Mouse (Mus musculus): ENCODE data around the gene Coq10a. TPM values are rescaled to one million over a fixed set of nuclear protein-coding genes. Genes with fewer than 3 reads are reported as not detected.

The Coq10a gene
- polyA plus RNA-seq (2012; fragmentation: generic; extraction: Trizol): 10 to 100 TPM; 14.3 to 38.1 TPM

DNA sequence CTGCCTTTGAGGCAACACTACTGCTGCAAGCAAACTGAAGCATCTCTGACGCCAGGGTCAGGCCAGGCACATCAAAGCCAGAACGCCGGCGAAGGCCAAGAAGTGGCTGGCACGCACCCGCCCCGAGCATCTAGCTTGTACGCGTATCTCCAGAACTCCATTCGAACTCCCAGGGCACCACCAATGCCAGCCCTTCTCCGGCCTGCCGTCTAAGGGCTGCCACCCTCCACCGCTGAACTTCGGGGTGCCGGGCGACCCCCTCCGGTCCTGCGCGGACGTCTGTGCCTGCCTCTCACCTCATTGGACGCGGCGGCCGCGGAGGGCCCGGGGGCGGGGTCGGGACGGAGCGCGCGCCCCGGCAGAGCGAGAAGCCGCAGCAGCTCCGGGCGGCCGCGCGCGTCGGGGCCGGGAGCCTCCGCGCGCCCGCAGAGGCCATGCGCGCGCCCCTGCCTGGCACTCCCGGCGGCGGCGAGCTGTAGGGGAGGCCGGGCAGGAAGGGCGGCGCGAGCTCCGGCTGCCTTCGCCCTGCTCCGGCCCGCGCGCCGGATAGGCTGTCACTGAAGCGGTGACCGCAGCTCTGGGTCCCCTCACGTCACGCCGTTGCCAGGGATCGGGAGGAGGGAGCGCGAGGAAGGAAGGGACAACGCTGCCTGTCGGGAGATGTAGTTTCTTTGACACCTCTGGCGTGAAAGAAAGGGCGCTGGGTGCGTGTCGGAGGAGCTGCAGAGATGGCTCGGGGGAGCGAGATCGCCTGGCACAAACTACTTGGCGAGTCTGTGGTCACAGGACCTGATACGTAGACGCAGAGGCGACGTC lies at the start of gene Coq10a:
TSS of gene Coq10a (minus strand) at position 596 of the 816 bp plus-strand sequence.

DNA sequence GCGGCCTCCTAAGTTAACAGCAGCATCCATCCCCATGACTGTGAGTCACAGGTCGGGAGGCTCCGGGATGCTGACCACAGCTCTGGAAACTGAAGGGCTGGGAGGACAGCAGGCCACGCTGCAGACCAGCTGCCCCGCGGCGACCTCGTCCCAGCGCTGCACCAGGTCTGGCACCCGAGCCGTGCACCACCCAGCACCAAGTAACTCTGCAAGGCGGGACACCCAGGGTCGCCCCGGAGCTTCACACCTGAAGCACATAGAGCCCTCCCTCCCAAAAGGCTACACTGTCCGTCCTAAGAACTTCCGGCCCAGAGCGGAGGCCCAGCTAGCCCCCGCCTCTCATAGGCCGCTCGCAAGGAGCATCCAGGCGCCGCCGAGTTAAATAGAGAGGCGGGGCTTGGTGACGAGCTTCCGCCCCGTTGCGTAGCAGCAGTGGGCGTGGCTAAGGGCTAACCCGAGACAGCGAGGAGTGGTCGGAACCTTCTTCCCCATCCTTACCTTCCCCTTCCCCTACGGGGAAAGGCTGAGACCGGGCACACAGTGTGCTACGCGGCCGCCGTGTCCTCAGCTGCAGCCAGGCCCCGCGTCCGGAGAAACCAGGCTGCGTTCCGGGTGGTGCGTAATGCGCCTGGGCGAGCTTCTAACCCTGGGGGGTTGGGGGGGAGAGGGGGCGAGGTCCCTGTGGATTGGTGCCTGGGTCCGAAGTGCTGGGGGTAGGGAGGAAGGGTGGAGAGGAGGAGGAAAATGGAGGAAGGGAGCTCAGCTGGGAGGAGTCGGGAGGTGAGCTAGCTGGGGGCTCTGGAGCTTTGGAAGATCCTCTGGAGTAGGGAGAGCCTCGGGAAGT lies 42.6 kb upstream of the Coq10a start, which contains the start of the genes Nabp2 and Rnf41:
TSS of gene Nabp2 (minus strand) at position 282 of the 844 bp plus-strand sequence.
TSS of gene Rnf41 (plus strand) at position 447 of the 844 bp plus-strand sequence.

DNA sequence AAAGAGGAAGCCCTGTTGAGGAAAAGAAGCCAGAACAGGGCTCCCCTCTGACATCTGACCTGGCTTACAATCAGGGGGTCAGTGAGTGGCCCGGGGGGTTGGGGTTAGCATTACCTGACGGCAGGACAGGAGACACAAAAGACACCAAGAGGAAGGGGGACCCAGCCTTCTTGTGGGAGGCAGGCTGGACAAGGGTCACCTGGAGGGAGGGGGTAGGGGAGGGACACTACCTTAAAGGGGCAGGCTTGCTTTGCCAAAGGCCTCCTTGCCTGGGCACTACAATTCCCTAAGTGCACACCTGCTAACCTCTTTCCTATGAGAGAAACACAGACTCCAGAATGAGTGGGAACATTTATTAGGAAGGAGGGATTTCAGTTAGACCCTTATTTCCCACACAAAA lies 32.3 kb upstream of the Coq10a start, which contains the start of gene Slc39a5:
TSS of gene Slc39a5 (minus strand) at position 174 of the 400 bp plus-strand sequence.

DNA sequence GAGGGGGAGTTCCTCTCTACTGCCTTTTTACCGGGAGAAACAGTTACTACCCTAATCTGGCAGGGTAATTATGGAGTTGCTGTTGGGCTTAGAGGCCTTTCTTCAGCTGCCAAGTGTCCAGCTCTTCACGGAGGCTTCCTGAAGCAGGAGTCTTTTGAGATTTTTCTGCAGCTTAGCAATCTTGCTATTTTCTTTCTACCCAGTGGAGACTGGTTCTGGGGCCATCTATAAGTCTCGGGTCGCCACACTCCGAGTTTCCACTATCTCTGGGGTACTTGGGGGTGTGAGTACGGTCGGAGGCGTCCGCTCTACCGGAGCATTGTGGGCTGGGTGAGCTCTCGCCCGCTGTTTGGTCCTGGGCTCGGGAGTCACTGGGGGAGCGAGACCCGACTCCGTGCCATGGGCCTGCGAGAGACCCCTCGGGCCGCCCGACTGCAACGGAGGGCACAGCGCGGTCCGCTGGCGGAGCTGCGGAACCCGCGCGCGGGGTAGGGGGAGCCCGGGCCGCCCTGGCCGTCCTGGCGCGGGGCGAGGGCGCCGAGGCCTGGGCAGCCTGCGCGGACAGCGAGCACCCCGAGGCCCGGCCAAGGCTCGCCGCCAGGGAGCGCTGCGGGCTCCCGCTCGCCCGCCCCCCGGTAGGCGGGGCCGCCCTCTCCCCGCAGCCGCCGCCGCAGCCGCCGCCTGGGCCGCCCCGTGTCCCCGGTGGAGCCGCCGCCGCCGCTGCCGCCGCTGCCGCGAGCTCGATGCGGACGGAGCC lies 7.8 kb upstream of the Coq10a start, which contains the start of gene Ankrd52:
TSS of gene Ankrd52 (plus strand) at position 661 of the 757 bp plus-strand sequence.

GRCm38 (mm10) chr10:128337306-128338181 lies 31.3 kb downstream of the Coq10a start, which contains the start of gene Cs:
Cs (plus strand) TSS chr10:128337734.

DNA sequence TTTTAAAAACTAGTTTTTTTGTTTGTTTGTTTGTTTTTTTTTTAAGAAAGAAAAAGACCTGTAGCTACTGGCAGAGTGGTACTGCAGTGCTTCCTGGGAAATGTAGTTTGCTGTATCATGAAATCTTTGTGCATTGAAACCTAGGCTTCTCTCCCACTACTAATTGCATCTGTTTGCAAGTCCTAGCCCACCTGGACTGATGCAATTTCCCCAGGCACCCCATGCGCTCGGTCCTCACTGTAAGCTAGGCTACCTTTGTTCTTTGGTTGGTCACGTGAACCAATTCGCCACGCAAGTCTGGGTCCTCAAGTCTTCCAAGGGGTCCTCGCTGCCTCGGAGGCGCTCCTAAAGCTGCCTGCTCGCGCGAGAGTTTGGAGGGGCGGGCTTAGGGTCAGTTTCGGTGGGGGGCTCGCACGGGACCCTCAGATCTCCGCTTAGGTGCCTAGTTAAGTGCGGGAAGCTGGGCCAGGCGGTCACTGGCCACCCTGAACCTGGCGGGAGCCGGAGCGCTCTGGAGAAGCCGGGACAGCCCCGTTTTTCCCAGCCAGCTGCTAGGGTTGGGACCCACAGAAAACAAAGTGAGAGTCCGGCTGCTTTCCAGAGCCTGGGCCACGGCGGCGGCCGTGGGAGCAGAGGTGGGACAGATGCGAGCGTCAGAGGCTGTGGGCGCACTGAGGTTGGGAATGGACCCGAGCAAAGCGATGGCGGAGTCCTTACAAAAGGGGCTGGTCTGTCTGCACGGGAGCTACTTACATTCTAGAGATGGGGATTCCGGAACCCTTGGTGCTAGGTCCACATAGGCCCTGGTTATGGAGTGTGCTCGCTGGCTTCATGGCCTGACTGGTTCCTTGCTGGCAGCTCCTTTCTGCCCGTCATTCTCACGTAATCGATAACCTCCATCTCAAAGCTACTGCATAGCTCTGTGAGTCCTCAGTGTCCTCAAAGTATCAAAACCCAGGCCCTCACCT lies 46.4 kb downstream of the Coq10a start, which contains the start of gene Cnpy2:
TSS of gene Cnpy2 (plus strand) at position 319 of the 968 bp plus-strand sequence.

Other genes with a start within 250 kb of the Coq10a start
- gene Rbms2, start 188.7 kb downstream of the Coq10a start, polyA plus RNA-seq (2012; fragmentation: generic; extraction: Trizol): 100 to 1,000 TPM in 1 of 2 experiments, 10 to 100 TPM in 1; 52.3 to 119 TPM
- 1 to 10 TPM; 3.1 to 3.2 TPM for gene Gls2, start 174.5 kb downstream of the Coq10a start, polyA plus RNA-seq (2012; fragmentation: generic; extraction: Trizol)
- 10 to 100 TPM in 1 of 2 experiments, 1 to 10 TPM in 1; 6.2 to 11.1 TPM for gene Spryd4, start 157.2 kb downstream of the Coq10a start, polyA plus RNA-seq (2012; fragmentation: generic; extraction: Trizol)
- gene Mip, start 143.2 kb downstream of the Coq10a start, polyA plus RNA-seq (2012; fragmentation: generic; extraction: Trizol): not detected
- 10 to 100 TPM in 1 of 2 experiments, 1 to 10 TPM in 1; 7.9 to 10.5 TPM for gene Timeless, start 136.9 kb downstream of the Coq10a start, polyA plus RNA-seq (2012; fragmentation: generic; extraction: Trizol)
- under 1 TPM; 0.15 to 0.21 TPM for gene Apon, start 114.9 kb downstream of the Coq10a start, polyA plus RNA-seq (2012; fragmentation: generic; extraction: Trizol)
- gene Apof, start 100.3 kb downstream of the Coq10a start, polyA plus RNA-seq (2012; fragmentation: generic; extraction: Trizol): not detected
- gene Stat2, start 98.4 kb downstream of the Coq10a start, polyA plus RNA-seq (2012; fragmentation: generic; extraction: Trizol): 10 to 100 TPM in 1 of 2 experiments, 1 to 10 TPM in 1; 1.4 to 16.2 TPM
- not detected for gene Il23a, start 70.2 kb downstream of the Coq10a start, polyA plus RNA-seq (2012; fragmentation: generic; extraction: Trizol)
- gene Pan2, start 65.7 kb downstream of the Coq10a start, polyA plus RNA-seq (2012; fragmentation: generic; extraction: Trizol): 10 to 100 TPM in 1 of 2 experiments, 1 to 10 TPM in 1; 1.8 to 14.3 TPM
- gene Cnpy2, start 46.5 kb downstream of the Coq10a start, polyA plus RNA-seq (2012; fragmentation: generic; extraction: Trizol): 100 to 1,000 TPM in 1 of 2 experiments, 10 to 100 TPM in 1; 94.1 to 341 TPM
- gene Cs, start 31.3 kb downstream of the Coq10a start, polyA plus RNA-seq (2012; fragmentation: generic; extraction: Trizol): 100 to 1,000 TPM; 126 to 134 TPM
- 10 to 100 TPM in 1 of 2 experiments, 1 to 10 TPM in 1; 3.8 to 14.4 TPM for gene Ankrd52, start 8.1 kb upstream of the Coq10a start, polyA plus RNA-seq (2012; fragmentation: generic; extraction: Trizol)
- under 1 TPM in 1 of 2 experiments, not detected in 1; 0.08 TPM for gene Slc39a5, start 32.2 kb upstream of the Coq10a start, polyA plus RNA-seq (2012; fragmentation: generic; extraction: Trizol)
- 100 to 1,000 TPM; 126 to 174 TPM for gene Nabp2, start 42.5 kb upstream of the Coq10a start, polyA plus RNA-seq (2012; fragmentation: generic; extraction: Trizol)
- gene Rnf41, start 42.7 kb upstream of the Coq10a start, polyA plus RNA-seq (2012; fragmentation: generic; extraction: Trizol): 10 to 100 TPM; 15.9 to 29.8 TPM
- 100 to 1,000 TPM in 1 of 2 experiments, 10 to 100 TPM in 1; 20.1 to 111 TPM for gene Smarcc2, start 90.3 kb upstream of the Coq10a start, polyA plus RNA-seq (2012; fragmentation: generic; extraction: Trizol)
- gene Myl6, start 125.1 kb upstream of the Coq10a start, polyA plus RNA-seq (2012; fragmentation: generic; extraction: Trizol): 1,000 to 10,000 TPM; 2,019 to 2,698 TPM
- 10 to 100 TPM in 1 of 2 experiments, 1 to 10 TPM in 1; 8.1 to 11.2 TPM for gene Myl6b, start 129.7 kb upstream of the Coq10a start, polyA plus RNA-seq (2012; fragmentation: generic; extraction: Trizol)
- 10 to 100 TPM; 15.5 to 43.1 TPM for gene Esyt1, start 156.9 kb upstream of the Coq10a start, polyA plus RNA-seq (2012; fragmentation: generic; extraction: Trizol)
- 10 to 100 TPM in 1 of 2 experiments, 1 to 10 TPM in 1; 8.7 to 13.7 TPM for gene Zc3h10, start 178.8 kb upstream of the Coq10a start, polyA plus RNA-seq (2012; fragmentation: generic; extraction: Trizol)
- over 10,000 TPM; 19,565 to 33,335 TPM for gene Rpl41, start 180.3 kb upstream of the Coq10a start, polyA plus RNA-seq (2012; fragmentation: generic; extraction: Trizol)
- 100 to 1,000 TPM in 1 of 2 experiments, 10 to 100 TPM in 1; 89.5 to 139 TPM for gene Pa2g4, start 197.0 kb upstream of the Coq10a start, polyA plus RNA-seq (2012; fragmentation: generic; extraction: Trizol)
- gene Erbb3, start 220.7 kb upstream of the Coq10a start, polyA plus RNA-seq (2012; fragmentation: generic; extraction: Trizol): under 1 TPM; 0.20 to 0.24 TPM